Mouse (Mus musculus): ENCODE results near the gene Kdm2b. TPM values are rescaled to one million over a fixed set of nuclear protein-coding genes. Genes with fewer than 3 reads are reported as not detected.

Kdm2b gene
- polyA plus RNA-seq, 1 experiment, result 27.5 TPM

DNA sequence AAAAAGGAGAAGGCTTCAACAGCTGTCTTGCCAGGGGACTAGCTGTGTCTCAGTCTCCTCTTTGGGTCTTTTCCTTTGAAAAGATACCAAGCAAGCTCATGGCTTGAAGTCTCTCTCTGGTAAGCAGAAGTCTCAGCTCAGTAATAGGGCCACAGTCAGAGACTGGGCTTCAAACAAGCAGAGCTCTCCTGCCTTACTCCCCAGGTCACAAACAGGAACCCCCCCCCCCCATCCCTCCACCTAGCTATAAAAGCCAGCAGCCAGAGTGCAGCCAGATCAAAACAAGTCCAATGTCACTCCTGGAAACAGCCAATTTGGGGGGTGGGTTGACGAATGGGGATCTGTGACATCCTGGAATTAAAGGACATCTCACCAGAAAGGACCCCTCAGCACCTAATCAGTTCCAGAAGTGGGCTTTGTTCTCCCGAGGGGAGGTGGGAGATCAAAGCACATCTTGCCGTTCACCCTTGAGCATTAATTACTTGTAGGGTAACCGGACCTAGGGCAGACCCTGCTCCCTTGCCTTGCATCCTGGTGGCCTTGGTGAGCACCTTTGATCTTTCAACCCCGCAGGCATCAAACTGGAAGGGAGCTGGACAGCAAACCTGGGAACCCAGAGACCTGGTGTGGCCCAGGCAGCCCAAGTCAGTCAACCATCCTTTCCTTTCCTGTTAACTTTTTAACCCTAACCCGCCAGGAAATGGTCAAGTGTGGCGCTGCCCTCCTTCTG, 71.5 kb downstream of the Kdm2b start:
- Histone ChIP-seq H3K27me3 (ENCODE audit: control insufficient read depth, insufficient read depth, low read length) (no peaks in the 10 kb centered on the region), H3K4me1 (ENCODE audit: control insufficient read depth, insufficient read depth, low read length) (no peaks in the 10 kb centered on the region), H3K27ac (ENCODE audit: insufficient read depth, low read length) (no peak overlapping the region), H3K4me3 (replicated peaks; ENCODE audit: insufficient read depth, low read depth, low read length) (no peak overlapping the region)
- DNase-seq, result no peak
- no peak for TF ChIP-seq POLR2A (IDR thresholded peaks at IDR 0.05; ENCODE audit: borderline replicate concordance, insufficient read depth, low read length)
- TF ChIP-seq CTCF (IDR thresholded peaks at IDR 0.05; ENCODE audit: borderline replicate concordance, insufficient read depth, low read depth, low read length), result no peak
- 78% methylated on average over 7 of the region's 7 CpGs for WGBS

DNA sequence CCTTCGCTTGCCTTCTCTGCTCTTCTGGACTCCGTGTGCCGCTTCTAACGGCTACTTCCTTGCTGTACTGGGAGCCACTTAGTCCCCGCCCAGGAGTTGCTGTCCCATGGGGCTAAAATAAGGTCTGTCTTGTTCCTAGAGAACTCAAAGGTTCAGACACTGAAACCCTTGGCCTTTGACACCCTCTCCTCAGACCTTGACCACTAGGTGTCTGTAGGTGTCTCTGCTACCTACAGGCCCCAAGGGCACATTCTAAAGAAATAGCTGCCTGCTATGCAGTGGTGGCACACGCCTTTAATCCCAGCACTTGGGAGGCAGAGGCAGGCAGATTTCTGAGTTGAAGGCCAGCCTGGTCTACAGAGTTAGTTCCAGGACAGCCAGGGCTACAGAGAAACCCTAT, 73.5 kb downstream of the Kdm2b start:
- DNase-seq, result no peak
- Histone ChIP-seq H3K27me3 (ENCODE audit: control insufficient read depth, insufficient read depth, low read length) (no peaks in the 10 kb centered on the region), H3K27ac (ENCODE audit: insufficient read depth, low read length) (no peak overlapping the region), H3K4me3 (replicated peaks; ENCODE audit: insufficient read depth, low read depth, low read length) (no peak overlapping the region), H3K4me1 (ENCODE audit: control insufficient read depth, insufficient read depth, low read length) (no peaks in the 10 kb centered on the region)
- 90% methylated on average over 6 of the region's 6 CpGs for WGBS
- TF ChIP-seq POLR2A (IDR thresholded peaks at IDR 0.05; ENCODE audit: borderline replicate concordance, insufficient read depth, low read length) (no peak), CTCF (IDR thresholded peaks at IDR 0.05; ENCODE audit: borderline replicate concordance, insufficient read depth, low read depth, low read length) (no peak)

DNA sequence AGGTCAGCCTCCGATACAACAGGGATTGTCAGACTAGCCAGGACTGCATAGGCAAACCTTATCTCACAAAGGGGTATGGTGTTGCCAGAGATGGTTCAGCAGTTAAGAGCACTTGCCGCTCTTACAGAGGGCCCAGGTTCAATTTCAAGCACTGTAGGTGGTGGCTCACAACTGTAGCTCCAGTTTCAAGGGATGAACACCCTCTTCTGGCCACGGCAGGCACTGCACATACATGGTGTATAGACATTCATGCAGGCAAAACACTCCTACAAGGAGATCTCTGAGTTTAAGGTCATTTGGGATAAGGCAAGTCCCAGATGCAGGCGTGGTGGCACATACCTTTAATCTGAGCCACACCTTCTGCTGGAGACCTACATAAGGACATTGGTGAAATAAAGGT, 76.8 kb downstream of the Kdm2b start:
- 94% methylated on average over 4 of the region's 4 CpGs for WGBS
- DNase-seq, result no peak
- TF ChIP-seq POLR2A (IDR thresholded peaks at IDR 0.05; ENCODE audit: borderline replicate concordance, insufficient read depth, low read length) (no peak), CTCF (IDR thresholded peaks at IDR 0.05; ENCODE audit: borderline replicate concordance, insufficient read depth, low read depth, low read length) (peak; percentile 17; the same call in 1 of the 2 replicates)
- Histone ChIP-seq H3K27me3 (ENCODE audit: control insufficient read depth, insufficient read depth, low read length) (no peaks in the 10 kb centered on the region), H3K4me1 (ENCODE audit: control insufficient read depth, insufficient read depth, low read length) (no peaks in the 10 kb centered on the region), H3K27ac (ENCODE audit: insufficient read depth, low read length) (no peak overlapping the region), H3K4me3 (replicated peaks; ENCODE audit: insufficient read depth, low read depth, low read length) (no peak overlapping the region)

DNA sequence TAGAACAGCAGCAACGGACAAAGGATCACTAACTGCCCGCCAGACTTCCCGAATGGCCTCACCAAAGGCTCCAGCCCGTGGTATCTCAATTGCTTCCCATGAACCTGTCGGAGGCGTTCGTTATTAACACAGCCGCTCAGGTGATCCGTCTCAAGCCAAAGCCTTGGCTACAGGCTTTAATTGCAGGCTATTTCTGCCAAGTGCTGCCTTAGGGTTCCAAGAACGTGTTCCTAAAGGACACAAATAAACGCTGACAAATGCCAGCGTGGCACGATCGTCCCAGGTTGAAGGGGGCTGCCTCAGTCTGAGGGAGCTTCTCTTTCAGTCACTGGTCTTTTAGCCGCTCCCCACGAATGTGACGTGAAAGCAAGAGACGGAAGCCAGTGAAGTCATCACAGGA, 80.1 kb downstream of the Kdm2b start:
- Histone ChIP-seq H3K4me3 (replicated peaks; ENCODE audit: insufficient read depth, low read depth, low read length) (peak overlapping the region; percentile 39), H3K4me1 (ENCODE audit: control insufficient read depth, insufficient read depth, low read length) (no peaks in the 10 kb centered on the region), H3K27me3 (ENCODE audit: control insufficient read depth, insufficient read depth, low read length) (no peaks in the 10 kb centered on the region), H3K27ac (ENCODE audit: insufficient read depth, low read length) (0 out of 2 replicates have a peak overlapping the region, but pooled peaks have one; percentile 19)
- TF ChIP-seq CTCF (IDR thresholded peaks at IDR 0.05; ENCODE audit: borderline replicate concordance, insufficient read depth, low read depth, low read length) (no peak), POLR2A (IDR thresholded peaks at IDR 0.05; ENCODE audit: borderline replicate concordance, insufficient read depth, low read length) (no peak)
- WGBS, result 13% methylated on average over 18 of the region's 18 CpGs
- DNase-seq, result peak; percentile 49 to 65

DNA sequence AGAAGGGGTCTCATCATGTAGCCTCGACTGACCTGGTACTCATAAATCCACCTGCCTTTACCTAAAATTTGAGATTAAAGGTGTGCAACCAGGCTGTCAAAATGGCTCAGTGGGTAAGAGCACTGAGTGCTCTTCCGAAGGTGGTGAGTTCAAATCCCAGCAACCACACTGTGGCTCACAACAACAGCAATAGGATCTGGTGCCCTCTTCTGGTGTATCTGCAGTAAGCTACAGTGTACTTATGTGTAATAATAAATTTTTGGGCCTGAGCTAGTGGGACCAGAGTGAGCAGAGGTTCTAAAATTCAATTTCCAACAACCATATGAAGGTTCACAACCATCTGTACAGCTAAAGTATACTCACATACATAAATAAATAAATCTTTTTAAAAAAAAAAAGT, 81.6 kb downstream of the Kdm2b start:
- TF ChIP-seq POLR2A (IDR thresholded peaks at IDR 0.05; ENCODE audit: borderline replicate concordance, insufficient read depth, low read length), result no peak
- TF ChIP-seq CTCF (IDR thresholded peaks at IDR 0.05; ENCODE audit: borderline replicate concordance, insufficient read depth, low read depth, low read length), result peak; percentile 22; the same call in 1 of the 2 replicates
- no peak for DNase-seq
- Histone ChIP-seq H3K4me3 (replicated peaks; ENCODE audit: insufficient read depth, low read depth, low read length) (no peak overlapping the region), H3K27me3 (ENCODE audit: control insufficient read depth, insufficient read depth, low read length) (no peaks in the 10 kb centered on the region), H3K4me1 (ENCODE audit: control insufficient read depth, insufficient read depth, low read length) (no peaks in the 10 kb centered on the region), H3K27ac (ENCODE audit: insufficient read depth, low read length) (no peak overlapping the region)
- WGBS, result 90% methylated on average over 2 of the region's 2 CpGs

DNA sequence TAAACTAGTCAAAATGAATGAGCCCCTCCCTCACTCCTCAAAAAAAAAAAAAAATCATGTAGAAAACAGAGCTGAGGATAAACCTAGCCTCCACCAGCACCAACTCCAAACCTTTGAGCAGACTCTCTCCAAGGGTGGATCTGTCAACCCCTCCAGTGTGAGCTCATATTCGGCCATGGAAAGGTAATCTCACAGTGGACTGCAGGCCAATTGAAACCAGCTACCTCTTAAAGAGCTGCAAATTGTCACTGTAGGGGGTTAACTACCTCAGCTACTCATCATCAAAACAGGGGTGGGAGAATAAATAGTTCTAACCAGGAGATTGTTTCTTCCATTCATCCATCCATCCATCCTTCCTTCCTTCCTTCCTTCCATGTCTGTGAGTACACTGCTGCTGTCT, 82.4 kb downstream of the Kdm2b start:
- TF ChIP-seq CTCF (IDR thresholded peaks at IDR 0.05; ENCODE audit: borderline replicate concordance, insufficient read depth, low read depth, low read length), result no peak
- TF ChIP-seq POLR2A (IDR thresholded peaks at IDR 0.05; ENCODE audit: borderline replicate concordance, insufficient read depth, low read length), result no peak
- H3K27ac ChIP-seq (ENCODE audit: insufficient read depth, low read length), result no peak overlapping the region
- no peak overlapping the region for H3K4me3 ChIP-seq (replicated peaks; ENCODE audit: insufficient read depth, low read depth, low read length)
- H3K27me3 ChIP-seq (ENCODE audit: control insufficient read depth, insufficient read depth, low read length), result no peaks in the 10 kb centered on the region
- DNase-seq, result no peak
- 89% methylated on average over 1 of the region's 1 CpGs for WGBS
- H3K4me1 ChIP-seq (ENCODE audit: control insufficient read depth, insufficient read depth, low read length), result no peaks in the 10 kb centered on the region

DNA sequence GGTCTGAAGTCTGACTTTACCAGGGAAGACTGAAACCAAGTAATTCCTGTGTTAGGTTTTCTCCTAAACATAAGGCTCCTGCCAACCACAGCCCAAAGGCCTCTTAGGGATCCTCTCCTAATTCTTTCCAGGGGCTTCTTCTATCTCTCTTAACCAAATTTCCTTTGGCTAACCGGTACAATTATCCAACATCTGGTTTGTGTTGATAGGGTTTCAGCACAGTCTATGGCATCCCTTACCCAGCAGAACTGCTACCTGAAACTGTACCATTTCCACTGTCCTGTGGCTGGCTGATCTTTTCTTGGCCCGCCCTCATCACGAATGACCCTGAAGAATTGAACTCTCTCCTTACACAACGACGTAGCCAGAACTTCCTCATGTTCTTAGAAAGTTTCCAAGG, 86.5 kb downstream of the Kdm2b start:
- no peak for DNase-seq
- Histone ChIP-seq H3K4me1 (ENCODE audit: control insufficient read depth, insufficient read depth, low read length) (peaks cover 2% of the 10 kb centered on the region; the same call in 1 of the 2 replicates), H3K4me3 (replicated peaks; ENCODE audit: insufficient read depth, low read depth, low read length) (no peak overlapping the region), H3K27ac (ENCODE audit: insufficient read depth, low read length) (no peak overlapping the region), H3K27me3 (ENCODE audit: control insufficient read depth, insufficient read depth, low read length) (no peaks in the 10 kb centered on the region)
- TF ChIP-seq CTCF (IDR thresholded peaks at IDR 0.05; ENCODE audit: borderline replicate concordance, insufficient read depth, low read depth, low read length) (no peak), POLR2A (IDR thresholded peaks at IDR 0.05; ENCODE audit: borderline replicate concordance, insufficient read depth, low read length) (no peak)
- 66% methylated on average over 5 of the region's 5 CpGs for WGBS

DNA sequence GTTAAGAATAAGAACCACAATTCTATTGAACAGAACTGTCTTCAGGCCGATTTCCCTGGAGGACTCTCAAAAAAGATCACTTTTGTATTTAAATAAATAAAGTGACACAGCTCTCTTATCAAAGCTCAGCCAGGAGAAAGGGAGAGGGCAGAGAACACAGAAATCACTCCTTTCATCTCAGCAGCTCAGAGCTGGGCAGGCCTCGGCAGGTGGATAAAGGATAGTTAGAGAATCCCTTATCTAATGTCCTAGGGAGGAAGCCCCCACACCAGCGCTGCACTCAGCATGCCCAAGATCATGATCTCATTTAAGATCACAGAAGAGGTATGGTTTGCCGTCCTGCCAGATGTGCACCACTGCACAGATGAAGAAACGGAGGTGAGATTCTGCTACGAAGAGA, 87.4 kb downstream of the Kdm2b start:
- TF ChIP-seq CTCF (IDR thresholded peaks at IDR 0.05; ENCODE audit: borderline replicate concordance, insufficient read depth, low read depth, low read length) (no peak), POLR2A (IDR thresholded peaks at IDR 0.05; ENCODE audit: borderline replicate concordance, insufficient read depth, low read length) (no peak)
- Histone ChIP-seq H3K27me3 (ENCODE audit: control insufficient read depth, insufficient read depth, low read length) (no peaks in the 10 kb centered on the region), H3K4me3 (replicated peaks; ENCODE audit: insufficient read depth, low read depth, low read length) (no peak overlapping the region), H3K27ac (ENCODE audit: insufficient read depth, low read length) (no peak overlapping the region), H3K4me1 (ENCODE audit: control insufficient read depth, insufficient read depth, low read length) (peaks cover 2% of the 10 kb centered on the region; the same call in 1 of the 2 replicates)
- 95% methylated on average over 6 of the region's 6 CpGs for WGBS
- DNase-seq, result no peak
